Mouse (Mus musculus) forebrain, embryonic 16.5 days (tissue): ENCODE measurements around the gene Prph. TPM values are rescaled to one million over a fixed set of nuclear protein-coding genes. Genes with fewer than 3 reads are reported as not detected.
"Not testable (repeated sequence)": the region's sequence is repeated elsewhere in the genome, so short reads cannot be mapped to it uniquely, and the experiment has no call there.

Experiments
- ATAC-seq: fragments of 200-750 bp; cut with Nextera tagmentation; 2 replicates; pipeline ENCODE4 v1.8.0; 2017; ENCODE audit warnings: mild to moderate bottlenecking, moderate library complexity
- H3K27ac ChIP-seq: fragments of 300-500 bp; sonication (generic); 2 replicates; pipeline ENCODE4 v1.5.1; 2014; ENCODE audit warnings: low read length, control low read depth
- H3K27me3 ChIP-seq: fragments of 300-500 bp; sonication (generic); replicated peaks from 2 replicates; pipeline ENCODE4 v1.6.1; 2014; ENCODE audit warnings: low read length; ENCODE audit not compliant: control insufficient read depth, insufficient read depth
- H3K36me3 ChIP-seq: fragments of 300-500 bp; sonication (generic); 2 replicates; pipeline ENCODE4 v1.6.1; 2014; ENCODE audit not compliant: control insufficient read depth, insufficient read depth
- H3K4me1 ChIP-seq: fragments of 300-500 bp; sonication (generic); replicated peaks from 2 replicates; pipeline ENCODE4 v1.6.1; 2014; ENCODE audit warnings: low read length; ENCODE audit not compliant: control insufficient read depth, insufficient read depth
- H3K4me2 ChIP-seq: fragments of 300-500 bp; sonication (generic); 2 replicates; pipeline ENCODE4 v1.6.1; 2014; ENCODE audit warnings: mild to moderate bottlenecking, low read length, control low read depth
- H3K4me3 ChIP-seq: fragments of 300-500 bp; sonication (generic); replicated peaks from 2 replicates; pipeline ENCODE4 v1.5.1; 2014; ENCODE audit warnings: mild to moderate bottlenecking, low read length, control low read depth
- H3K9ac ChIP-seq: fragments of 300-500 bp; sonication (generic); replicated peaks from 2 replicates; pipeline ENCODE4 v1.6.1; 2014; ENCODE audit warnings: low read depth, low read length, control low read depth
- H3K9me3 ChIP-seq: fragments of 300-500 bp; sonication (generic); 2 replicates; pipeline ENCODE4 v1.6.1; 2016; ENCODE audit warnings: low read length; ENCODE audit not compliant: control insufficient read depth
- WGBS: fragments of 180-500 bp; shearing (Covaris S2); extraction: QIAGEN DNeasy Blood & Tissue Kit; methylation state at CpG from one replicate; pipeline ENCODE4 v1.1.7; 2014; 5-methylcytosine and 5-hydroxymethylcytosine counted together
- polyA plus RNA-seq: library from polyadenylated mRNA; unstranded; fragments of >200 nt; fragmentation: Nextera tagmentation; extraction: Ambion mirVana; gene quantifications from 2 replicates; pipeline ENCODE4 v1.2.1, GENCODE M21; 2015

The Prph gene
- polyA plus RNA-seq, 1 experiment from 2014 or later, result 1.3 TPM

DNA sequence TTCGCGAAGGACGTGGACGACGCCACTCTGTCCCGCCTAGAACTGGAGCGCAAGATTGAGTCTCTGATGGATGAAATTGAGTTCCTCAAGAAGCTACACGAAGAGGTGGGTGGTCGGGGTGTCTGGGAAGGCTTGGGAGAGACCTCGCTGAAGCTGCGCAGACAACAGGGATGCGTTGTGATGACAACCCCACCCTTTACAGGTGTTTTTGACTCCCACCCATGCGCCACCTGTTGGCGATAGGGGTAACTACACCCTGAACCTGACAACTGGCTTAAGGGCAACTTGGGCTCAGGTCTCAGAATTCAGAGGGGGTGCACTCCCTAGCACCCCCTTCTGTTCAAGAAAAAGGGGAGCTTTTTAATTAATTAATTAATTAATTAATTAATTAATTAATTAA, 1.4 kb downstream of the Prph start:
- no peak overlapping the region for H3K9ac ChIP-seq
- no peaks in the 10 kb centered on the region for H3K9me3 ChIP-seq
- WGBS, result 6% methylated on average over 14 of the region's 14 CpGs
- H3K4me3 ChIP-seq, result no peak overlapping the region; the same call in 1 of the 2 replicates
- H3K4me2 ChIP-seq, result no peak overlapping the region; the same call in 1 of the 2 replicates
- no peak for ATAC-seq
- H3K27ac ChIP-seq, result no peak overlapping the region
- H3K27me3 ChIP-seq, result peaks cover 54% of the 10 kb centered on the region
- no peaks in the 10 kb centered on the region for H3K36me3 ChIP-seq
- H3K4me1 ChIP-seq, result peaks cover 28% of the 10 kb centered on the region

DNA sequence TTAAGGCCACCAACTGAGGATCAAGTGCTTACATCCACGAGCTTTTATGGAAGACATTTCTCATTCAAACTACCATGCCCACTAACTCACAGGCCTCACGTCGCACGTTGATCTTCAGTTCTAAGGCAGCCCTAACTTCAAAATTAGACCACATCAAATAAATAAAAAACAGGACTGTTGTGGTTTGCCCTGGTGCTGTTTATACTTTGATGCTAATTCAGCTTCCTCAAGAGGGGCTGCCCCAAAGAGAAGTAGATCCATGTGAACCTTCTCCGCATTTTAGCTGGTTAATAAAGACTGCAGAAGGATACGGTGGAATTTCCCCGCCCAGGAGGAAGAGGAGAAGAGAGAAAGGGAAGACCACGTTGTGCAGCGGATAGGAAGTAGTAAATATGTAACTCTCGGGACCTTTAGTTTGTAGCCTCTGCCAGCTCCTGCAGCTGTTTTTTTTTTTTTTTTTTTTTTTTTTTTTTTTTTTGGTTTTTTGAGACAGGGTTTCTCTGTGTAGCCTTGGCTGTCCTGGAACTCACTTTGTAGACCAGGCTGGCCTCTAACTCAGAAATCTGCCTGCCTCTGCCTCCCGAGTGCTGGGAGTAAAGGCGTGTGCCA, 10.7 kb downstream of the Prph start:
- Histone ChIP-seq H3K36me3 (no peaks in the 10 kb centered on the region), H3K27me3 (no peaks in the 10 kb centered on the region), H3K9ac (no peak overlapping the region), H3K9me3 (no peaks in the 10 kb centered on the region), H3K4me2 (no peak overlapping the region), H3K4me1 (no peaks in the 10 kb centered on the region), H3K4me3 (no peak overlapping the region), H3K27ac (no peak overlapping the region)
- 83% methylated on average over 12 of the region's 12 CpGs for WGBS
- ATAC-seq, result no peak

DNA sequence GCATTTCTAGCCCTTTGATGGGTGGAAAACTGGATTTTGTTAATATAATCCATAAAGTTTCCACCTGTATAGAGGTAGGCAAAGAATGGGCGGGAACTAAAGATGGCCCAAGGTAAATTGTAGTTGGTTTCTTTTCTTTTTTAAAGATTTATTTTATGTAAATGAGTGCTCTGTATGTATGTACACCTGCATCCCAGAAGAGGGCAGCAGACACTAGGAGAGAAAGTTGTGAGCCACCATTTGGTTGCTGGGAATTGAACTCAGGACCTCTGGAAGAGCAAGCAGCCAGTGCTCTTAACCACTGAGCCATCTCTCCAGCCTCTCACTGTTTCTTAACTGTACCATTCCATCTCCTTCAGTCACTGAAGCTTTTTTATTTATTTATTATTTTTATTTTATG, 17.0 kb downstream of the Prph start:
- H3K9ac ChIP-seq, result no peak overlapping the region
- H3K36me3 ChIP-seq, result no peaks in the 10 kb centered on the region
- no peaks in the 10 kb centered on the region for H3K27me3 ChIP-seq
- H3K4me1 ChIP-seq, result peaks cover 16% of the 10 kb centered on the region
- no peak for ATAC-seq
- H3K4me2 ChIP-seq, result no peak overlapping the region
- H3K9me3 ChIP-seq, result no peaks in the 10 kb centered on the region
- no peak overlapping the region for H3K27ac ChIP-seq
- 86% methylated on average over 1 of the region's 1 CpGs for WGBS
- no peak overlapping the region for H3K4me3 ChIP-seq

DNA sequence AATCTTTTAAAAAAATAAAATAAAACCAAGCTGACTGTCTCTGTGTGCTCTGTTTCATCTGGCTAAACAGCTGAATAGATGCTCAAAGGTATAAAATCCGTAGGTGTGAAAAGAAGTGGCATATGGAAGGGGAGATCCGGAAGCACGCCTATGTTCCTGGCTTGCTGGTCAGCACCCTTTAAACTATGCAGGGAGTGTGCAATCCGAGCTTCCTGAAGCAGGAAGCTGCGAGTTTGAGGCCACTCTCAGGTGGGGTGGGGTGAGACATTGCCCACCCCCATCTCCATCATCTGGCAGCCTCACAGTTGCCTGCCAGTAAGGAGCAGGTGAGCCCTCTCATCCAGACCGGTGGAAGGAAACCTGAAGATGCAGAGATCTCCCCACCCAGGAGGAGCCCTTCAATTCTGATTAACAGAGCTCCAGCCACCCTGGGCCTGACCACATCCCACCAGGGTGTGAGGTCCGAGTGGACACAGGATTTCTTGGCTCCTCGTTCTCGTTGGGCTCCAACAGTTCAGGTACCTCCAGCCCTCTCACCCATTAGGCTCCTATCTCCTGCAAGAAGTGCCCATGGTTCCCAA, 19.1 kb downstream of the Prph start, which contains the start of gene Troap:
Troap (plus strand) TSS at position 557 of the 581 bp plus-strand sequence.
- Histone ChIP-seq H3K9me3 (no peaks in the 10 kb centered on the region), H3K27me3 (no peaks in the 10 kb centered on the region), H3K27ac (peak within 1 kb of the TSS; percentile 96), H3K4me1 (peaks cover 16% of the 10 kb centered on the region), H3K4me3 (peak within 1 kb of the TSS; percentile 66), H3K9ac (peak within 1 kb of the TSS; percentile 87), H3K4me2 (peak within 1 kb of the TSS; percentile 99), H3K36me3 (no peaks in the 10 kb centered on the region)
- ATAC-seq, result no peak; the same call in 1 of the 2 replicates
- 17% methylated on average over 9 of the region's 9 CpGs for WGBS

DNA sequence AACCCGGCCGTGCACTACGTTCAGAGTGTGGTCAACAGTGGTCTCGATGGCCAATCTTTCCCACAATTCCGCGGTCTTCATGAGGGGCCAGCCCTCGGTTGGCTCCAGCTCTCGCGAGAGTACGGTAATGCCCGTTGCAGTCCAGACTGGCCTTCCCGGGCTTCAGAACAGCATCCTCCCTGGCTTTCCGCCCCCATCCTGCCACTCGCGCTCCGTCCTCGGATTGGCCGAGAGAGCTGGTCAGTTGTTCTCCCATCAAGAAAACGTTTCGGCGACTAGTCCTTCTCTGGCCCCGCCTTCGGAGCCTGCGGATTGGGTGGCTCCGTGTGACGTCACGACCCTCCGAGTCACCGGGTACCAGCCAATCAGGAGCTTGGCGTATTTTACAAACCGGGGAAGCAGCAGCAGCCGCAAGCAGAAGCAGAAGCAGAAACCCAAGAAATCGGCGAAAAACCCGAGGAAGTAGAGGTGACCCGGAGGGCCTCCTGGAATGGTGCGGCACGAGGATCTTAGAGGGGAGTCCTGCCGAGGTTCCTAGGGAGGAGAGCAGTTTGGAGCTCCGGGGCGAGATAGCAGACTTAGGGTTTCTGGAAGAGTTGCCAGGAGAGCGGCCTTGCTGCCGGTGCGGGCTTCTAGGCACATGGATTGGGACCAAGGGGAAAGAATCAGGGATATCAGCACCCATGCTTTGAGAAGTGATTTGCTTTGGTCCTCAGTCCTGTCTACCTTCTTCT, 19.8 kb downstream of the Prph start:
- peak overlapping the region; percentile 66 for H3K4me3 ChIP-seq
- no peaks in the 10 kb centered on the region for H3K9me3 ChIP-seq
- under 1% methylated on average over 44 of the region's 44 CpGs for WGBS
- H3K36me3 ChIP-seq, result no peaks in the 10 kb centered on the region
- no peaks in the 10 kb centered on the region for H3K27me3 ChIP-seq
- ATAC-seq, result peak; percentile 98
- H3K27ac ChIP-seq, result peak overlapping the region; percentile 96
- H3K4me2 ChIP-seq, result peak overlapping the region; percentile 99
- H3K4me1 ChIP-seq, result peaks cover 16% of the 10 kb centered on the region
- peak overlapping the region; percentile 87 for H3K9ac ChIP-seq

DNA sequence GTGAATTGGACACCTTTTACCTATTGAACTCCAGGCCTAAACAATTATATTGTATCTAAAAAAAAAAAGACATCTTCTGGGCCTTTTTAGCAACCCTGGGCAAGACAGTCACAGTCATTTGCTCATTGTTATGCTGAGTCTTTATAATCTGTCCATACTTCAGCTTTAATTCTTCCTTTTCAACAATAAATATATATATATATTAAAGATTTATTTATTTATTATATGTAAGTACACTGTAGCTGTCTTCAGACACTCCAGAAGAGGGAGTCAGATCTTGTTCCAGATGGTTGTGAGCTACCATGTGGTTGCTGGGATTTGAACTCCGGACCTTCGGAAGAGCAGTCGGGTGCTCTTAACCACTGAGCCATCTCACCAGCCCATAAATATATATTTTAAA, 21.0 kb downstream of the Prph start:
- Histone ChIP-seq H3K4me3 (peak overlapping the region; percentile 66), H3K4me2 (peak overlapping the region; percentile 99), H3K4me1 (peaks cover 16% of the 10 kb centered on the region)
- not testable (repeated sequence) for H3K9ac ChIP-seq, ATAC-seq, H3K36me3 ChIP-seq, H3K9me3 ChIP-seq, H3K27me3 ChIP-seq, H3K27ac ChIP-seq
- 95% methylated on average over 3 of the region's 3 CpGs for WGBS

DNA sequence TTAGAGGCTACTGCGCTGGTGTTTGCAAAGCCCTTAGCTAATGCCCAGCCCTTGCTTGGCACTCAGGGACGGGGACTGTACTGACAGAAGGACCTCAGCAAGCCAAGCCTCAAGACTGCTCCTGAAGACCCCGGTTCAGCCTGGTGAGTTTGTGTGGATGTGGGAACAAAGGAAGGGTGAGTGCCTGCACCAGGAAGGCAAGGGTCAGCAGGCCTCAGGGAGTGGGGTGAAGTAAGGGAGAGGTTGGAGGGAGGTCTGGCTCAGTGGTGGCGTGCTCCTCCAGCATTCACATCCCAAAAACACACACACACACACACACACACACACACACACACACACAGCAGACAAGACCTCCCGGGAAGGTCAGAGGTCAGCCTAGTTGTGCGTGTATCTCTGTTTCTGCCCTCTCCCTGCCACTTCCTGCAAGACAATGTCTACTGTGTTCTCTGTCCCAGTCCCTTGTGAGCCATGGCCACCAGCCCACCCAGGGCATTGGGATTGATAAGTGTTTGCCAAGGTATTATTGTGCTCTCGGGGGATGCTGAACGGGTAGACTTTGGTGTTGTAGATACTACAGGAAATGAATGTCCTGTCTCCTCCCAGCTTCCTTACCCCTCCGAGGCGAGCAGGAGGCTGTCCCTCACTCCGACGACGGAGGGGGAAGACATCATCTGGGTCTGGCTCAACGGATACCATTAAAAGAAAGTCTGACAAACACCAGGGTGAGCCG, 23.4 kb downstream of the Prph start:
- WGBS, result 86% methylated on average over 15 of the region's 15 CpGs
- no peaks in the 10 kb centered on the region; the same call in 1 of the 2 replicates for H3K27me3 ChIP-seq
- H3K4me3 ChIP-seq, result no peak overlapping the region
- no peak overlapping the region for H3K27ac ChIP-seq
- no peak overlapping the region for H3K4me2 ChIP-seq
- H3K4me1 ChIP-seq, result peaks cover 16% of the 10 kb centered on the region
- no peak for ATAC-seq
- H3K9ac ChIP-seq, result no peak overlapping the region
- no peaks in the 10 kb centered on the region for H3K36me3 ChIP-seq
- H3K9me3 ChIP-seq, result no peaks in the 10 kb centered on the region

DNA sequence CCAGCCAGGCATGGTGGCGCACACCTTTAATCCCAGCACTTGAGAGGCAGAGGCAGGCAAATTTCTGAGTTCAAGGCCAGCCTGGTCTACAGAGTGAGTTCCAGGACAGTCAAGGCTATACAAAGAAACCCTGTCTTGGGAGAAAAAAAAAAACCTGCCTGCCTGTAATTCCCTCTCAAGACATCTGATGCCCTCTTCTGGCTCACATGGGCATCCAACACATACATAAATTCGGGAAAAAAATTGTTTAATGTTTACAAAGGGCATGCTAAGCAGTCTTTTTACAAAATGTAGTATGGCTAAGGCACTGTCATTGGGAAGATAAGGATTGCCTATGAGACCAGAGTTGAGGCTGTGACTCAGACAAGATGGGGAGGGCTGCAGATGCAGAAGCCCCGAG, 24.8 kb downstream of the Prph start:
- Histone ChIP-seq H3K9me3 (no peaks in the 10 kb centered on the region), H3K36me3 (no peaks in the 10 kb centered on the region), H3K27ac (no peak overlapping the region), H3K4me3 (no peak overlapping the region), H3K4me2 (no peak overlapping the region), H3K4me1 (peaks cover 11% of the 10 kb centered on the region), H3K27me3 (no peaks in the 10 kb centered on the region; the same call in 1 of the 2 replicates), H3K9ac (no peak overlapping the region)
- 86% methylated on average over 3 of the region's 3 CpGs for WGBS
- ATAC-seq, result no peak

DNA sequence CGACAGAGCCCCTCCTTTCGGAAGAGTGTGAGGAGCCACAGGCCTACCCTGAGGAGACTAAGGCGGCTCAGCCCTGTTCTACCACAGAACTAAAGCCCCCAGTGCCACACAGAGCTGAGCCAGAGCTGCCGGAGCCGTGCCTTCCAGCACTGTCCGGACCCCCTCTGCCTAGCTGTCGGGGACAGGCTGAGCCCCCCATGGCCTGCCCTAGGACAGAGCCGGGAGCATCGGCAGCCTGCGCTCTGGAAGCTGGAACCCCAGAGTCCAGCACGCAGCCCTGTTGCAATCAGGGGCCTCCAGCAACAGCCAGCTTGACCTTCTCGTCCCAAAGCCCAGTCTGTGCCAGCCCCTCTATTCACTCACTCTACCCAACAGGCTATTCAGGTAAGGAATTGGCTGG, 27.3 kb downstream of the Prph start:
- no peak overlapping the region for H3K27ac ChIP-seq
- no peaks in the 10 kb centered on the region for H3K36me3 ChIP-seq
- no peak overlapping the region for H3K4me3 ChIP-seq
- H3K27me3 ChIP-seq, result peaks cover 19% of the 10 kb centered on the region
- H3K9ac ChIP-seq, result no peak overlapping the region
- no peaks in the 10 kb centered on the region for H3K4me1 ChIP-seq
- no peak overlapping the region for H3K4me2 ChIP-seq
- WGBS, result 88% methylated on average over 12 of the region's 12 CpGs
- H3K9me3 ChIP-seq, result no peaks in the 10 kb centered on the region
- no peak for ATAC-seq
